Mouse (Mus musculus) mouse trophoblast stem cell (cell line): ENCODE data around the gene Sumf1.

ENCODE experiments used
- in situ Hi-C, 2 experiments: fragments of 300-500 bp; cut with MseI, MboI; formaldehyde crosslinking; loops; 2 replicates in 1 of 2; 3 replicates in 1 of 2; pipeline ENCODE4 v1.15.1; 2025

Sumf1 gene

DNA sequence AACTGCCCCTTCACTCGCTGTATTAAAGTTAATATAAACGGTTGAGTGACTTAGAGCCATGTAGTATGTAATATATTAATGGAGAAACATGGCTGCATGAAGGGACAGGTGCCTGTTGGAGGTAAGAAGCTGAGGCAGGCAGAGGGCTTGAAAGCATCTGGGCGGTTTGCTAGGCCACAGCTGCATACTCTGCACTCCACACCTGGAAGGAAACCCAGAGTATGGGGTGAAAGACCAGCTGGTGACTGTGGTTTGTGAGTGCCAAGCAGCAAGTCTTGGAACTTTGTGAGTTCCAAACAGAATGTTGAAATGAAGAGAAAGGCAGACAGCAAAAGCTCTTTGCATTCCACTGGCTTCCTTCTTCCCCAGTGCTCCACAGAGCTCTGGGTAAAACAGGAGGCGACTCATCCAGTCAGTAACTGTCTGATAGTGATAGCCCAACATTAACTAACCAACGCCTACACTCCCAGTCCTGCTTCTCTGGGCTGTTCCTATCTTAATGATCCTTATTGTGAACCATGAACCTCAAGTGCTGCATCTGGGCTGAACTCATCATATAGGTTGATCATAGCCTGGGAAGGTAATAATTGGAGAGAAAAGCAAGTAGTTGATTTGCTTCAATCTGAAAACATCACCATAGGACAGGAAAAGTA, 21.7 kb upstream of the Sumf1 start:
- in situ Hi-C loops: no loop called here

DNA sequence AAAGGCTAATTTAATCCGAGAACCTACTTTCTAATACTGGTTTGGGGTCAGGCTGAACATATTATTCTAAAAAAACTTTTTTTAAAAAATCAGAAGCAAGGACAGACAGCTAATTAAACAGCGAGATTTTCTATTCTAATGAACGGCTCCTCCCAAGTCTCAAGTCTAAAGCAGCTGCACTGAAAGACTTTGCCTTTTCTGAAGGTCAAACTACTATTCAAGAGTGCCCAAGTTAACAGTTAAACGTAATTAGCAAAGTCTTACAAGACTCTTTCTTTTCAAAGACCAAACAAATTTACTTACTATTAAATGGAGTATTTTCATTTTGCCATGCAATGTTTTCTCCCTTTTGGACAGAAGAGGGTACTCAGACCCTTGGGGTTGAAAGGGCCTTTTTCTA, 20.8 kb upstream of the Sumf1 start:
- in situ Hi-C loops: no loop called here

DNA sequence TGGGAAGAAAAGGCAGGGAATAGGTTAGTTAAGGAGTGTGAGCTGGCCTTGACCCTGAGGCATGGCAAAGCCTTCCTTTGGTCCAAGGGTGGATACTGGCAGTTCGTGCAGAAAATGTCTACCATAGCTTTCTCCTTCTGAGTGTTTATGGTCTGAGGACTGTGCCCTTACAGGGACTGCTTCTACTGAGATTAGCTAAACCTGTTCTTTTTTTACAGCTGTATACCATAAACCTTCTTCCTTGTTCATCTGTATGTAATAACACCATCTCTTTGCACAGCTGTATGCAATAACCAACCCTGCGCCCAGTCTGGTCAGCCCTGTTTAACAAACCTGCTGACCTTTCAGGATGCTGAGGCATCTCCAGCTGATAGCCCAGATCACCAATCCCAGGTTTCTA, 18.9 kb upstream of the Sumf1 start:
- in situ Hi-C loops: no loop called here

DNA sequence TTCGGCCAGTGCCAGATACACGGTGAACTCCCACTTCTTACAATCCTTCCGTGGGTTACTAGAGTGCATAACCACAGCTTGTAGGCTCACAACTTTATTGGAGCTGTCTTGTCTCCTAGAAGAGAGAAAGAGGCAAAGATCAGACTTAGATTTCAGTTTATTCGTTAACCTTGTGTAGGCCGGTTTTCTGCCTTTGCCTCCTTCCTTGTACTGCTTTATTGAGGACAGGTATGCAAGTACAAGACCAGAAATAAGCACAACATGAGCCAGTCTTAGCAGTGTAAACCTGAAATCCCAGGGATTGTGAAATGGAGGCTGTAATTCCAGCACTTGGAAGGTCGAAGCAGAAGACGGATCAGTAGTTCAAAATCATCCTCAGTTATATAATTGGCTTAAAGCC, 12.9 kb upstream of the Sumf1 start:
- in situ Hi-C loops: no loop called here

DNA sequence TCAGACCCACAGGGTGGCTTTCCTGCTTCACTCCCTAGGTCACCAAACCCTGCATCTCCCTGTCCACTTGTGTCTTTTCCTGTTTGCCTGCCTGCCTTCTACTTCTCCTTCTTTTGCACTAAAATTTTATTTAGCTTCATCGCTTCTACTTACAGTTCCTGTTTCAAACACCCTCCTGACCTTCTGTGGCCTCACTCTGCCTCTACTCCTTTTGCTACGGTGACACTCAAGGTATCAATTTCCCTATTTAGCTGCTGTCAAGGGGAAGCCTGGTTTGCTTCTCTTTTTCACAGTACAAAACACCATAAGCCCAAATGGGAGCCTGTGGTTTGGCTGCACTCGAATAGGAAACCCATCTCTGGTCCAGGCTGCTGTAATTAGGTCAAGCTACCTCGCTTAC, 11.7 kb upstream of the Sumf1 start:
- in situ Hi-C loops: no loop called here

DNA sequence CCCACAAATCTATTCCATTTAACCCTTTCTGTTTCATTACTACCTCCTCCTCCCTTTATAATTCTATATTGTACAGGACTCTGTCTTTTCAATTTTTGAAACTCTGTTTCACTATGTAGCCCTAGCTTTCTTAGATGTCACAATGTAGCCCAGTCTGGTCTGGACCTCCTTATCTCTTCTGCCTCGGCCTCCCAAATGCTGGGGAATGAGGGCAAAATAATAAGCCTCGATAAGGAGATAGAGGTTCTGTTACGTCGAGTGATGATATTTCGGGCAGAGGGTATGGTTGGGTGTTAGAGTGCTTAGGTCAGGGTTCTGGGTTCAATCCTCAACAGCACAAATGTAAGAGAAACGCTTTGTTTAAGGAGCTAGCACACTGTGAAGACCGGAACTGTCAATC, 11.3 kb upstream of the Sumf1 start:
- in situ Hi-C loops: no loop called here

DNA sequence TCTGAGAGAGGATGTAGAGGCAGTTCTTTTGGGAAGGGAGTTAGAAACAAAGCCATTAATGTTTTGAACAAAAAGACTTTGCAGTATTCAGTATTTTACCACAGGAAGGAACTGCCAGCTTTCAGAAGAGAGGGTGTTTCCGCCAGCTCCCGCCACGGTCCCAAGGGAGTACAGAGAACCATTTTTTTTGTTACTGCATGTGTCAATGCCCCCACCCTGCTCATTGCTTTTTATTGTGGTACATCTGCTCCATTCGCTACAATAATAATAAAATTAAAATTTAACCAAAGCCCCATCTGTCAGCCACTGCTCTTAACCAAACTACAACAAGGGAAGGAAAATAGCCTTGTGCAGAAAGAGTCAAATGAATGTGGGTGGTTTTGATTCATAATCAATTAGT, 7.2 kb upstream of the Sumf1 start:
- in situ Hi-C loops: no loop called here

DNA sequence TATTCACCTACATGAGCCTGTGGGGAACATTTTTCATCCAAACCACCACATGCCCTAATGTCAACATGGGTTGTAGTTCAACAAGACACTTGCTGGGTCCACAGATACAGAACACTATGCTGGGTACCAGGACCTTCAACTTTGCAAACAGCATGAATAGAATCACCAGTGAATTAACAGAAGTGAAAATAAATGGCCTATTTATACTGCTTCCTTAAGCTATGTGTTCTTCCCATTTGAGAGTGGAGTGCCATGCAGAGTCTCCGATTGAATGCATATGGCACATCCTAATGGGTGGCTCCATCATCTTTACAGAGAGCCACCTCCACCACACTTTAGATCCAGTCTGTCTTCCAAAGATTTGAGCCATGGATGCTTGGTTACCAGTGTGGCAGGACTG, 5.3 kb upstream of the Sumf1 start:
- in situ Hi-C loops: no loop called here

DNA sequence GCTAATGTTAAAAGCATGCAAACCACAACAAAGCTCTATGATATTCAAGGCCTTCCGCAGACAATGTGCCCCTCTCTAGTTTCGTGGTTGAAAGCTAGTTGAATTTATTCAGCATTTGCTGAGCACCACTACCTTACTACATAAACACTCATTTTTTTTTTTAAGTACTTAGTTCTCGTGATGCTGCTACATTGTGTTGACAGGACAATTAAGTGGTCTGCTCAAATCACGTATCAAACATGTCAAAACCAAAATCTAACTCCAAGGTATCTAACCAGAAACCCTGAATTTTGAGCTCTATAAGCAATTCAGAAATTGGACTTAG, 265 bp upstream of the Sumf1 start:
- in situ Hi-C loops: no loop called here

DNA sequence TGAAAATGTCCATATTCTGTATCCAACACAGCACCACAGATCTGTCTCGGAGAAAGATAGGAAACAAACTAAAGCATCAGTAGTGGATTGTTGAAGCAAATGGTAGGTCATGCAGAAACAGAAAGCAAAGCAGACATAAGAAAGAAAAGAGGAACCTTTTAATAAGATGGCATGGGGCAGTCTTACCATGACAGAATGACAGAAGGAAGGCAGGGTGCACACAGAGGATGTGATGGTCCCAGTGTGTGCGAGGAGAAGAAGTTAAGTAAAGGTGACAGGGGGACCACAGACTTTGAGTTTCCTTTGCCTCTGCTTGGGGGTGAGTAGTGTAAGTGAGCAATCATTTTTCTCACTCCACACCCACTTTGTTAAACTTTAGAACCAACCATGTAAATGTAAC, 6.3 kb downstream of the Sumf1 start:
- in situ Hi-C loops: no loop called here

DNA sequence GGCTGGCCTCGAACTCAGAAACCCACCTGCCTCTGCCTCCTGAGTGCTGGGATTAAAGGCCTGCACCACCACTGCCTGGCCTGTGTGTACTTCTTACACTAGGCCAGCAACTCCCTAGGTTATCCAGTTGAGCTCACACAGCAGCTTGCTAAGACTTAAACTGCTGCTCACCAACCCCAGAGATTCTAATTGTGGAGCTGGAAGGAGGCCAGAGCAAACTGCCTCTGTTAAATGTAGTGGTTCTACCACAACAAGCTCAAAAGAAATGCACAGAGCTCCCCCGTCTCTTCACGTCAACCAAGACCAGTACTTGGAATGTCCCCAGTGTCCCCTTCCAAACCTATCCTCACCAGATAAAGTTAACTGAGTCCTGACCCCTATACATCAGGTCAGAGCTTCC, 11.2 kb downstream of the Sumf1 start:
- in situ Hi-C loops: no loop called here

DNA sequence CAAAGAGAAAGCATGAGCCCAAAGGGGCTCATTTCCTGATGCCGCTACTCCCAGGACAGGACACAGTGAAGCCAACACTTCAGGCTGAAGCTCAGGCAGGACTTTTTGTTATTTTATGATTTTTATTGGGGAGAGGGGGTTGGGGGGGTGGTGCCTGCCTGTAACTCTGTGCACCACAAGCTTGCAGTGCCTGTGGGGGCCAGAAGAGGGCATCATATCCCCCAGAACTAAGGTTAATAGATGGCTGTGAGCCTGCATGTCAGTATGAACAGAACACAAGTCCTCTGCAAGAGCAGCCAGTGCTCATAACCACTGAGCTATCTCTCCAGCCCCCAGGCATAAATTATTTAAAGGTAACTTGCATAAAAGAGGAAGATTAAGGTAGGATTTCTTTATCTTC, 13.2 kb downstream of the Sumf1 start:
- in situ Hi-C loops: no loop called here

DNA sequence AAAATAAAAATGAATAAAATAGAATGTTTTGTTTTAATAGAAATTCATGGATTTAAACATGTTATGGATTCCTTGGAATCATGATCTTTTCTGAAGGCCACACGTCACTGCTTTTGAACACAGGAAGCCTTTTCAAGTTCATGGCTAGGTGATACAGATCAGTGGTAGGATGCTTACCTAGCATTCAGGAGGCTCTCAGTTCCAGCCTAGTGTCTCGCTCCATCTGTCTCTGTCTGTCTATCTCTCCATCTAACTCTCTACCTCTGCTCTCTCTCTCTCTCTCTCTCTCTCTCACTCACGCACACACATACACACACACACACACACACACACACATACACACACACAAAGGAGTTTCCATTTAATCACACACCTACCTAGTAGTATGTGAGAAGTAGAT, 15.9 kb downstream of the Sumf1 start:
- in situ Hi-C loops: no loop called here

DNA sequence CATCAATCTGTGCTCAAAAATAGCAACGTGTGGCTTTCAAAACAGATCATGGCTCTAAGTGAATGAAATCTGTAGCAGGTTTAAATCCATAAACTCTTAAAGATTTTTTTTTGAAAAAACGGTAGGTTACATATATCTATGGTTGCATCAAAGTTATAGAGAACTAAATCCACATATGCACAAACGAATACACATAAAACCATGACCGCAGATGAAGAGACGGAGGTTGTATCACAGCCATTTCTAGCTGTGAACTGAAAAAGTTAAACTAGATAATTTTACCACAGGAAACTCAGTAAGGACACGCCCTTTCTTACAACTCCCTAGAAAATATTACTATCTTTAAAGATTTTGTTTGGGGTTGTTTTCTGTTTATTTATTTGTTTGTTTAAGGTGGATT, 16.7 kb downstream of the Sumf1 start:
- in situ Hi-C loops: no loop called here

DNA sequence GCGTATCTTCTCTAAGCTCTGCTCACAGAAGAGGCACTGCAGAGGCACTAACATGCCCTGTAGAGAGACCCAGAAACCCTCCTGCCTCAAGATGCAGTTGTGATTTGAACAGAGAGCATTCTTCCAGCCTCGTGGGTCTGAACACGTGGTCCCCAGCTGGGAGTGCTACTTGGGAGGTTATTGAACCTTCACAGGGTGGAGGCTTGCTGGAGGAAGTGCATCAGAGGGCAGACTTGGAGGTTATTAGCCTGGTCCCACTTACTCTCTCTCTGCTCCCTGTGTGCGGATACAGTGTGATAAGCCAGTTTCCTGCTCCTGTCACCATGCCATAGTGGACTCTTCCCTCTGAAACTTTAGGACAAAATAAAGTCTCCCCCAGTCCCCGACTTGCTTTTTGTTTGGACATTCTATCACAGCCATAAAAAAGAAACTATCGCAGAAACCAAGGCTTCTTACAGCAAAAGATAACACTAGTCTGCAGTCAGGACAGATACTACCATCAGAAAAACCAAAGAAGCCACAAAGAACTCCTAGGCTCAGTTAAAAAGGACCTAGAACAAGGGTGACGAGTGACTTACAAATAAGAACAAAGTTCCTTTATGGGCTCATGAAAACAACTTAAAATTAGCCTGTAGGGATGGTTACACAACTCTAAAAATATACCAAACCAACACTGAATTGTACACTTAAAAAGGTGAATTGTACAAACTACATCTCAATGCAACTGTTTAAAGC, 17.3 kb downstream of the Sumf1 start:
- in situ Hi-C loops: no loop called here

DNA sequence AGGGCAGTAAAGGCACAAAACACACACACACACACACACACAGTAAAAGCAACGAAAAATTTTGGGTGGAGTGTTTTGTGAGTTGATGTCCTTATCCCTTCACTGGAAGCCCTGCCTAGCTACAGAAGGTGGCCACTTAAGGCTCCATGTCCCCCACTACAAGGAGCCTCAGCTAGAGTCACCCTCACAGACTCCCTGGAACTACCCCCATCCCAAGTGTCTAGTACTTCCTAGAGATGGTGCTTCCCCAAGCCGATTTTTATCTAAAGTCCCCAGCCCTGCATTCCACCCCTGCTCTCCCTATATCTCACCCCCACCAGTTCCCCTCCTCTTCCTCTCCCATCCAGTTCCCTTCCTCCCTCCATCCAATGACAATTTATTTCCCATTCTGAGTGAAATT, 19.8 kb downstream of the Sumf1 start:
- in situ Hi-C loops: no loop called here

DNA sequence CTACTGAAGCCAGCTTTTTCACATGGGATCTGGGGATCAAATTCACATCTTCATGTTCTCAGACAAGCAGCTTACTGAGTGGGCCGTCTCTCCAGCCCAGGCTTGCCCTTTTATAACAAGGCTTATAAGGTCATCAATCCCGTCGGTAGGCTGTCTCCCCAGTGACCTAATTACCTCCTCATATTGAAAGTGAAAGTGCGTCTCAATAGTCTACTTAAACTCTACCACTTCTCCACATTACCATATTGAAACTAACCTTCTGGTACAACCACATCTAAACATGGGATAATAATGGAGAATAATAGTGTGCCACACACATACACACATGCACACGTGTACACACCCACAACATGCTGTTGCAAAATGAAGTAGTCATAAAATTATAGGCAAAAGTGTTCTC, 20.4 kb downstream of the Sumf1 start:
- in situ Hi-C loops: no loop called here

DNA sequence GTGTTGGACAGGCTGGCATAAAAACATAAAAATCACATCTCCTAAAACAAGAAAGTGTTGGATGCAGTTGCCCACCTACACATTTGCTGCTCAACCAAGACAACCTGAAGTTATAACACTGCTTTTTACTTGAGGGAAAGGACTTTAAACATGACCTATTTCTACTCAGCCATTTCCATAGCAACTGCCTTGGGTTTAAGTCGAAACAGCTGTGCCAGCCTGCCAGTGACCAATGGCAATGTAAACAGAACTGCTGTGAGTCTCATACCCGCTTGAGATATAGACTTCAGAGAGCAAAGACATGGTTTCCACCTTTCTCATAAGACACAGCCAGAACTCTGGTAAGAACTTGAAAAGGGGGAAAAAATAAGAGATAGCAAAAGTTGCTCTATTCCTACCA, 24.8 kb downstream of the Sumf1 start:
- in situ Hi-C loops: no loop called here

DNA sequence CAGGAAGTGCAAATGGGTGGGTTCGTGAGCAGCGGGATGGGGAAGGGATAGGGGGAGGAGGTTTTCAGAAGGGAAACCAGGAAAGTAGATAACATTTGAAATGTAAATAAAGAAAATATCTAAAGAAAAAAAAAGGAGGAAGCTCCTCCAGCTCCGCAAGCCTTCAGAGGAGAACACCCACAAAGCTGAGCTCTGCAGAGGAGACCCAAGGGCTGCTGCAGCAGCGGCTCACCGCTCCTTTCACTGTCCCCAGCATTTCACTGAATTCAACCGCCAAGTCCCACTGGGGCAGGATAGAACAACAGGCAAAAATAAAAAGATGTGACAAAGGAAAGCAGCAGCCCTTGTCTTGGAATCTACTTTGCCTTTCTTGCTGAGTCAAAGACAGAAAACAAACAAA, 28.5 kb downstream of the Sumf1 start:
- in situ Hi-C loops: no loop called here

DNA sequence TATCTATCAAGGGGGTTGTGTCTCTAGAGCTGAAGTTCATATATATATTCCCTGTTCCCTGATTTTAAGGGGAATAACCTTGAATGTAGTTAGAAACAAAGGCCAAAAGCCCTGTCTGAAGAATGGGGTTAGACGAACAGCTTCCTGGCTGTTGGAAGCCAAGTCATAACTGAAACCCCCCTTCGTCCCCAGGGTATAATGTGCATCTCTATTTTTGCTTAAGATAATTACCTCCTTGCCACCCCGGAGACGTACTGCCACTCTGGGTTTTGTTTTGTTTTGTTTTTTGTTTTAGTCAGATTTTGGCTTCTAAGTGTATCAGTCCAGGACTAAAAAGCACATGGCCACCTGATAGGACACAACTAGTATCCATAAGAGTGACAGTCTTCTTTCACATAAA, 31.1 kb downstream of the Sumf1 start:
- in situ Hi-C loops: no loop called here

DNA sequence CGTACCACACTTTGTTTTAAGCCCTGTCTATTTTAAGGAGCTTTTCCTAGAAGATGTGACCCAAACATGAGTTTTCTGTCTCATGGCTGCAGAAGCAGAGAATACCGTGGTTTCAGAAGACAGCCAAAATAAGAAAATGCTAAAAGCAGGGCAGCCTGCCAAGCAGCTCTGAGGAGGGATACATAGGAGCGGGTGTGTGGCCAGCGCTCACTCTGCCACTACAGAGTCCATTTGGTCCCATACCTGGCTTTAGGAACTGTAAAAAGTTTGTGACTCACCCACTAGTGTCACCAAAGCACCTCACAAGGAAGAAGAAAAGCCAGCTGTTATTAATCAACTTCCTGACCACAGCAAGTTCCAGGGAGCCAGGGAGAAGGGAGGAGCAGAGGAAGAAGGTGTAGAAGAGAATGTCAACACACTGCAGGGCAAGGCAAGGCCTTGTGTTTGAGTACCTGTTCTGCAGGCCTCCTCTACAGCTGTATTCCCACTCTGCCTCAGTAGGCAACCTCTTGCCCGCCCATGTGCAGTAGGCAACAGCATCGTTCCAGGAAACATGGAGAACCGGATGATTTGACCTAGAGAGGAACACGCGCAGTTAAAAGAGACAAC, 32.6 kb downstream of the Sumf1 start:
- in situ Hi-C loops: no loop called here

DNA sequence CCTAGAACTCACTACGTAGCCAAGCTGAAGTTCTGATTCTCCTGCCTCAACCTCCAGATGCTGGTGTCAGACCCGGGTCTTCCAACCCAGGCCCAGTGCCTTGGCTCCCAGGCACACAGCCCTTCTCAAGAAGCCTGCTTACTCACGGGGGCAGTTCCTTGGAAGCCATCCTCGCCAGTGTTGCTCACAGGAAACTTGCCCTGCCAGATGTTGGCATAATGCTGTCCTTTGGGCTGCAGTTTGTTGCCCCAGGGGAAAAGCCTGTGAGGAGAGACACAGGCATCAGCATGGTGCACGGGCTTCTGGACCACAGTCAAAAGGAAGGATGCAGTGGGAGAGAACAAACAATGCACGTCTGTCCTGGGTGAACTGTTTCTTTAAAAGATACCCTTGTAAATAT, 33.3 kb downstream of the Sumf1 start:
- in situ Hi-C loops: no loop called here

DNA sequence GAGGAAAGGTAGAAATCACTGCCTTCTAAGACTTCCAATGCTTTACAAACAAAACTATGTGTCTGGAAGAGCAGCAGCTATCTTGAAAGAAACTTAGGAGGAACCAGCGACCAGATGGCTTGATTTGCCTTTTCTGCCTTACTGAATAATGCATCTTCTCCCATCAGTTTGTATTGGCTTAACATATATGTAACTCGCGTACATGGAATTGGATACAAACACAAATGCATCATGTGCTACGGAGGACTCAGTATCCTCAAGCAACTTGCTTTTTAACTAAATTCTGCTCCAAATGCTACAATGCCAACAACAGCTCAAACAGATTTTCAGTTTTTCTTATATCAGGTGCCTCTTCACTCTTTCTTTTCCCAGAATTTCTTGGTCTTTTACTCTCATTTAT, 36.1 kb downstream of the Sumf1 start:
- in situ Hi-C loops: no loop called here

DNA sequence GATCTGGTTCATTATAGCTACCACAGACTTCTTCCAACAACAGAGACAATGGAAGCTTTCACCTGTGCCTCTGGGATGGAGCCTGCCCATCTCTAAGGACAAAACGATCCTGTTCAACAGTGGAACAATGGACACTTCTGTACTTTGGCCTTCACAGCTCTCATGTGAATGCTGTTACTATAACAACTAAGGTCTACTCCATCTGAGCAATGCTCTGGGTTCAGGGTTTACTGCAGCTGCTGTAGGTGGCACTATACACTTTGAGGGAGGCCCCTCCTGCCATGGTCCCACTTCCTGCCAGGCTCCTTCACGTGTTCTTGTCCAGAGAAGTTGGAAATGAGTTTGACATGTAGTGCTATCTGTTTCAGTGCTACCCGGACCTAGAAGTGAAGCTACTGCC, 36.9 kb downstream of the Sumf1 start:
- in situ Hi-C loops: no loop called here
